Mouse (Mus musculus) heart, embryonic 11.5 days (tissue): ENCODE data around the gene Tbc1d24. TPM values are rescaled to one million over a fixed set of nuclear protein-coding genes. Genes with fewer than 3 reads are reported as not detected.

Experiments used
- ATAC-seq: fragments of 200-750 bp; cut with Nextera tagmentation; replicated peaks from 2 replicates; pipeline ENCODE4 v1.8.0; 2017; ENCODE audit warnings: moderate library complexity; ENCODE audit not compliant: insufficient number of reproducible peaks, low FRiP score, low TSS enrichment
- H3K27ac ChIP-seq: fragments of 300-500 bp; sonication (generic); 2 replicates; pipeline ENCODE4 v1.5.1; 2014; ENCODE audit warnings: mild to moderate bottlenecking, low read depth, low read length
- H3K27me3 ChIP-seq: fragments of 300-500 bp; sonication (generic); 2 replicates; pipeline ENCODE4 v1.6.1; 2014; ENCODE audit warnings: mild to moderate bottlenecking, low read length, mixed read lengths; ENCODE audit not compliant: control insufficient read depth, insufficient read depth
- H3K36me3 ChIP-seq: fragments of 300-500 bp; sonication (generic); 2 replicates; pipeline ENCODE4 v1.6.1; 2014; ENCODE audit warnings: mild to moderate bottlenecking, low read length, moderate library complexity, mixed read lengths; ENCODE audit not compliant: control insufficient read depth, insufficient read depth
- H3K4me1 ChIP-seq: fragments of 300-500 bp; sonication (generic); 2 replicates; pipeline ENCODE4 v1.6.1; 2014; ENCODE audit warnings: low read length; ENCODE audit not compliant: control insufficient read depth, insufficient read depth
- H3K4me2 ChIP-seq: fragments of 300-500 bp; sonication (generic); 2 replicates; pipeline ENCODE4 v1.6.1; 2014; ENCODE audit warnings: mild to moderate bottlenecking, moderate library complexity
- H3K4me3 ChIP-seq: fragments of 300-500 bp; sonication (generic); 2 replicates; pipeline ENCODE4 v1.5.1; 2014; ENCODE audit warnings: low read depth, low read length
- H3K9ac ChIP-seq: fragments of 300-500 bp; sonication (generic); 2 replicates; pipeline ENCODE4 v1.6.1; 2014; ENCODE audit warnings: mild to moderate bottlenecking, low read depth, low read length, moderate library complexity
- H3K9me3 ChIP-seq: fragments of 300-500 bp; sonication (generic); replicated peaks from 2 replicates; pipeline ENCODE4 v1.6.1; 2016; ENCODE audit warnings: low read length; ENCODE audit not compliant: control insufficient read depth
- WGBS: fragments of 180-500 bp; shearing (Covaris S2); extraction: QIAGEN DNeasy Blood & Tissue Kit; methylation state at CpG from one replicate; pipeline ENCODE4 v1.1.7; 2014; ENCODE audit not compliant: insufficient replicate concordance; 5-methylcytosine and 5-hydroxymethylcytosine counted together
- polyA plus RNA-seq: library from polyadenylated mRNA; unstranded; fragments of >200 nt; fragmentation: Nextera tagmentation; extraction: Ambion mirVana; gene quantifications from 2 replicates; pipeline ENCODE4 v1.2.1, GENCODE M21; 2014

Gene Tbc1d24
- polyA plus RNA-seq, 1 experiment from 2014 or later: 5.2 TPM

DNA sequence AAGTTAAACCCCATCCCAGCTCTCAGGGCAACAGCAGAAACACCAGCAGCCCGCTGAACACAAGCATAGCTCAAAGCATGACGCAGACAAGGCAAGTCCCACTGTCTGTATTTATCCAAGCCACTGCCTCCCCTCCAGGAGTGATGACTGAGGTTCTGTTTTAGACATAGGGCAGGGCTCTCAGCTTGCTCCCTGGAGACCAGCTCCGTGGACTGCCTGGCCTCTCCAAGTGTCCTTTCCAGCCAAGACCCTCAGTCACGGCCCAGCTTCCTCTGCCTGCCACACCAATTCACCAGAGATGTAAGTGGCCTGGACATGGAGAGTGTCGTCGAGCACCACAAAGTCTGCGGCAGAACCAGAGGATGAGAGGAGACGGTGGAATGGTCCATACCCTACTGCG is 49.6 kb downstream of the Tbc1d24 start:
- Histone ChIP-seq H3K36me3 (peaks cover 2% of the 10 kb centered on the region; the same call in 1 of the 2 replicates), H3K9ac (no peak overlapping the region), H3K27ac (no peak overlapping the region), H3K4me1 (peaks cover 7% of the 10 kb centered on the region), H3K9me3 (no peaks in the 10 kb centered on the region), H3K4me2 (no peak overlapping the region), H3K4me3 (no peak overlapping the region), H3K27me3 (no peaks in the 10 kb centered on the region)
- no peak for ATAC-seq
- whole genome bisulfite sequencing: 80% methylated on average over 9 of the region's 9 CpGs

DNA sequence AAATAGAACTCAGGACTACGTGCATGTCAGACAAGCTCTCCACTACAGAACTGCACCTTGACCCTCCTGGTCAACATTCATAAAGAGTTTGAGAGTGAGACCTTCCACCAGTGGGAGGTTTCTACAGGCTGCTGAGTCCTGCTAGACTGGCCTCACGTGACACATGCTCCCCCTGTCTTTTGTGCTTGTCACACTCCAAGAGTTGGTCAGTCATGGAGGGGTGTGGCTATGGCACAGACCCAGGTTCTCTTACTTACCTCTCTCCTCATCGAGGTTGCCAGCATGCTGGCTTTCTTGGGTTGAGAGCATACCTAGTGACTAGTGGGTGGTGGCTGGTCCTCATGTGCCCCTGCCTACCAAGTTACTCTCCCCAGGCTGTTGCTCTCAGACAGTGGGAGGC is 50.9 kb downstream of the Tbc1d24 start:
- H3K27me3 ChIP-seq: no peaks in the 10 kb centered on the region
- no peak overlapping the region for H3K9ac ChIP-seq
- no peak overlapping the region for H3K27ac ChIP-seq
- H3K4me3 ChIP-seq: no peak overlapping the region
- H3K4me2 ChIP-seq: no peak overlapping the region
- H3K4me1 ChIP-seq: peaks cover 7% of the 10 kb centered on the region
- peaks cover 2% of the 10 kb centered on the region; the same call in 1 of the 2 replicates for H3K36me3 ChIP-seq
- no peaks in the 10 kb centered on the region for H3K9me3 ChIP-seq
- no peak for ATAC-seq
- WGBS: 73% methylated on average over 3 of the region's 3 CpGs

DNA sequence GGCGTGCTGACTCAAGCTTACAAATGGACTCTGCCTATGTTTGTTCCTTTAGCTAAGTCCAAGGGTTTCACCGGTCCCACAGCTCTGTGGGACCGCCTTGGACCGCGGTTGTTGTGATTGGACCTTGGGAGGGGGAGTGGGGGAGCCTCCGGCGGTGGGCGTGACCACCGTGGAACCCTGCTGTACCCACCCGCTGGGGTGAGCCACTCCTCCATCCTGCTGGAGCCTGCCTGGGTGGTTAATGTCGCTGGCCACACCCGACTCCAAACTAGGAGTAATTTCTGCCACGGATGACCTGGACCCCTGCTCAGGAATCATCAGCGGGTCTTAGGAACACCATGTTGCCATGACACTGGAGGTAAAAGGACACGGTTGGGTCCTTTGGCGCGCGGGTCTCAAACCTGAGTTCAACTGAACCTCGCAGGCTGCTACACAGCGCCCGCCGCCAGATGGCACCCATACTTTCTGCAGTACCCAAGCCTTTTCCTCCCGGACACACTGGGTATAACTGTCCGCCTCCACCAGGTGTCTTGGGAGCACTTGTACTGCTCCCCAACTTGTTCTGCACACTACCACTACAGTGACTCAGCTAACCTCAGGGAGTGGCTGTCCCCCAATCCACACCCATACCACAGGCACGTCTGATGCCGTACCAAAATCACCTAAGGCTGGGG is 53.3 kb downstream of the Tbc1d24 start:
- 2% methylated on average over 26 of the region's 26 CpGs for WGBS
- Histone ChIP-seq H3K27me3 (no peaks in the 10 kb centered on the region), H3K4me1 (peaks cover 7% of the 10 kb centered on the region), H3K4me3 (peak overlapping the region; percentile 45), H3K9ac (peak overlapping the region; percentile 69), H3K4me2 (peak overlapping the region; percentile 86), H3K9me3 (no peaks in the 10 kb centered on the region), H3K36me3 (peaks cover 2% of the 10 kb centered on the region; the same call in 1 of the 2 replicates), H3K27ac (no peak overlapping the region)
- ATAC-seq: peak; percentile 85

DNA sequence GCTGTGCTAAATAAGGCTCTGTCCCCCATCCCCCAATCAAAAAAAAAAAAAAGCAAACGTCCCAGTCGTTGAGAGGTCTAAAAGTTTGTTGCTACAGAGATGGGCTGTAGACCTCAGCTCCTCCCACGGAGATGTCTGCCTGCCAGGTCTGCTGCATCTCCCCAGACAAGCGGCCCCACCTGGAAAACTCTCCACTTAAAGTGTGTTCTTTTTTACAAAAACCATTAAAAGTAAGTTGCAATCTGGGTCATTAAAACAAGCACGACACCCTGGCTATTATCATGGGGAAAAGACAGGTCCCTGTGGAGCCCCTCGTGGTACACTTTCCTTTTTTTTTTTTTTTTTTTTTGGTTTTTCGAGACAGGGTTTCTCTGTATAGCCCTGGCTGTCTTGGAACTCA is 54.0 kb downstream of the Tbc1d24 start:
- H3K27ac ChIP-seq: no peak overlapping the region
- H3K4me3 ChIP-seq: peak overlapping the region; percentile 45
- ATAC-seq: no peak
- H3K4me2 ChIP-seq: peak overlapping the region; percentile 86
- 11% methylated on average over 7 of the region's 7 CpGs for WGBS
- peak overlapping the region; percentile 69 for H3K9ac ChIP-seq
- H3K36me3 ChIP-seq: no peaks in the 10 kb centered on the region; the same call in 1 of the 2 replicates
- no peaks in the 10 kb centered on the region for H3K27me3 ChIP-seq
- H3K4me1 ChIP-seq: peaks cover 7% of the 10 kb centered on the region
- no peaks in the 10 kb centered on the region for H3K9me3 ChIP-seq

DNA sequence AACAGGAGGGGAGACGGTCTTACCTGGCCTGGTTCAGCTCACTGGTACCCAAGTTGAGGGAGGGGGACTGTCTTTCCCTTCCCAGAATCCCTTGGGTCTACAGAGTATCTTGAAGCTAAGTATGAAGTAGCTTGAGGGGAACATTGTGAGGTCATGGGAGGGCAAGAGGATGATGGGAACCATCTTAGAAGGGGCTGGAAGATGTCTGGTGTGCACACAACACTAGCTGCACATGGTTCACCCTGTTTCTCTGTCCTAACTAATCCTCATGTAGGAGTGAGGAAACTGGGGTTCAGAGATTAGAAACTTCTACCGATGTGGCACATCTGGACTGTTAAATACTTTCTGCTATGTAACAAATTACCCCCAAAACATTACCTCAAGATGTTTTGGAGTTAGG is 54.5 kb downstream of the Tbc1d24 start, which contains the start of gene Pdpk1:
Gene Pdpk1, minus strand, starts transcription at position 101 of the 400 bp plus-strand sequence.
- no peak within 1 kb of the TSS for H3K27ac ChIP-seq
- peak within 1 kb of the TSS; percentile 86 for H3K4me2 ChIP-seq
- peaks cover 7% of the 10 kb centered on the region for H3K4me1 ChIP-seq
- peak within 1 kb of the TSS; percentile 45 for H3K4me3 ChIP-seq
- WGBS: 75% methylated on average over 2 of the region's 2 CpGs
- no peaks in the 10 kb centered on the region for H3K9me3 ChIP-seq
- H3K36me3 ChIP-seq: no peaks in the 10 kb centered on the region; the same call in 1 of the 2 replicates
- ATAC-seq: no peak
- H3K9ac ChIP-seq: peak within 1 kb of the TSS; percentile 69
- no peaks in the 10 kb centered on the region for H3K27me3 ChIP-seq

DNA sequence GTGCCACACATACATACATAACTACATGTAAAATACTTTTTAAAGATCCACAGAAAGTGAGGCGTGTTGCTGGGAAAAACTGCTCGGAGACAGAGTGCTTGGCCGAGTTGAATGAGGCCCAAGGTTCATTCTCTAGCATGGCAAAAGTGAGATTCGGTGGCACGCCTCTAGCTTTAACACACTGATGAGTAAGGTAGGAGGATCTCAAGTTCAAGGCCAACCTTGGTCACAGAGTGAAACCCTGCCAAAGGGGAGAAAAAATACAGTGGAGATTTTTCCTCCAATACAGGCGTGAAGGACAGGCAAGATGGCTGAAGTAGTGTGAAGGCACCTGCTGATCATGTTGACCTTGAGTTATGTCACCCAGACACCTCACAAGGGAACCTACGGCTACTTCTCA is 55.9 kb downstream of the Tbc1d24 start:
- Histone ChIP-seq H3K9me3 (no peaks in the 10 kb centered on the region), H3K4me3 (no peak overlapping the region), H3K4me2 (no peak overlapping the region), H3K27me3 (no peaks in the 10 kb centered on the region), H3K27ac (no peak overlapping the region), H3K9ac (no peak overlapping the region), H3K4me1 (peaks cover 7% of the 10 kb centered on the region), H3K36me3 (no peaks in the 10 kb centered on the region; the same call in 1 of the 2 replicates)
- no peak for ATAC-seq
- 76% methylated on average over 7 of the region's 7 CpGs for WGBS

DNA sequence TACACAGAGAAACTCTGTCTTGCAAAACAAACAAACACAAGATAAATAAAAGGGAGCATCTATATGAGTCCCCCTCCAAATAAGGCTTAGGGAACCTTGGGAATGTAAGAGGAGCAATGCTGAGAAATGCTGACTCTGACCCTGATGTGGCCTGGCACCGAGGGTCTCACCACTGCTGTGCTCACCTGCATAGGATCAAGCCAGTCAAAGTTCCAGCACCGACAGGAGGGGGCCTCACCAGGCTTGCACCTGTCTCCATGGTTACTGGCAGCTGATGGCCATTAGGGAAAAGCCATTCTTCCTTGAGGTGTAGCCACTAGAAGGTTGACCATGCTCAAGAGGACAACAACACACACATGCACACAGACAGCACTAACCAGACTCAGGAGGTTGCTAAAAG is 62.5 kb downstream of the Tbc1d24 start:
- Histone ChIP-seq H3K9me3 (no peaks in the 10 kb centered on the region), H3K36me3 (no peaks in the 10 kb centered on the region)
- no peak for ATAC-seq

DNA sequence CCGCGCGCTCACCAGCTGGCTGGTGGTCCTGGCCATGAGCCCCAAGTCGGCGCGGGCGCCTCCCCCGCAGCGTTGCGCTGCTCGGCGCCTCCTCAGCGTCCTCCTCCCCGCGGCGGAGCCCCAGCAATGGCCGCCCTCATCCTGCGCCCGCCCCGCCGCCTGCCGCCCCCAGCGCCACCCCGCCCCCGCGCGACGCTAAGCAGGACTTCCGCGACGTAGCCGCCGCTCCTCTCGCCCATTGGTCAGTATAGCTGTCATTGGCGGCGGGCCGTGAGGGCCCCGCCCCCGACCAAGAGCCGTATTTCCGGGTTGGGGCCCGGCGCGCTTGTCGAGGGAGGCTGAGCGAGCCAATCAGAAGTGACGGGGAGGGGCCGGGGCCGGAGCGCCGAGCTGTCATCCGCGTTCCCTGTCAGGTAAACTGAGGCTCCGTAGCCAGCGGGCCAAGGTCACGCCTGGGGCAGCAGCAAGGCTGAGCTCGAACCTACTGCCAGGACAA is 63.9 kb downstream of the Tbc1d24 start:
- Histone ChIP-seq H3K4me1 (peaks cover 11% of the 10 kb centered on the region), H3K4me2 (peak overlapping the region; percentile 88), H3K27me3 (no peaks in the 10 kb centered on the region), H3K9me3 (no peaks in the 10 kb centered on the region), H3K36me3 (no peaks in the 10 kb centered on the region), H3K27ac (peak overlapping the region; percentile 87), H3K9ac (peak overlapping the region; percentile 90), H3K4me3 (peak overlapping the region; percentile 98)
- WGBS: under 1% methylated on average over 49 of the region's 57 CpGs
- ATAC-seq: peak; percentile 99

More for the DNA sequence above, 62.5 kb downstream of the Tbc1d24 start:
- no peak overlapping the region for H3K4me3 ChIP-seq
- peaks cover 11% of the 10 kb centered on the region for H3K4me1 ChIP-seq
- no peak overlapping the region for H3K4me2 ChIP-seq
- no peak overlapping the region for H3K9ac ChIP-seq
- no peaks in the 10 kb centered on the region for H3K27me3 ChIP-seq
- no peak overlapping the region for H3K27ac ChIP-seq
- WGBS: 45% methylated on average over 2 of the region's 2 CpGs
